Mouse (Mus musculus) layer of hippocampus, adult 18-20 months (tissue): Measurements from ENCODE around the gene Gdf11. TPM values are rescaled to one million over a fixed set of nuclear protein-coding genes. Genes with fewer than 3 reads are reported as not detected.

ENCODE experiments used
- DNase-seq, 2 experiments: peaks; one replicate each; pipeline ENCODE4 v3.0.0; 2022; ENCODE audit warnings: low spot score in 2 of 2
- total RNA-seq, 2 experiments: library from RNA; stranded (reverse); gene quantifications; 2 replicates each; pipeline ENCODE4 v1.2.3; 2021

Gdf11 gene
- total RNA-seq, 2 experiments from 2014 or later: 18.2 to 18.9 TPM

- DNase-seq: peak in 1 of 2 experiments; percentile 71
These were observed 4.6 kb upstream of the Gdf11 start for GRCm38 (mm10) chr10:128895952-128896693.

GRCm38 (mm10) chr10:128895437-128895836, 3.9 kb upstream of the Gdf11 start:
- DNase-seq: peak; percentile 63 to 94

- no peak for DNase-seq
These were observed 728 bp upstream of the Gdf11 start for GRCm38 (mm10) chr10:128892246-128892645.

GRCm38 (mm10) chr10:128890383-128891295, 879 bp downstream of the Gdf11 start:
- DNase-seq: no peak

GRCm38 (mm10) chr10:128889846-128890245, 1.7 kb downstream of the Gdf11 start:
- no peak for DNase-seq

- DNase-seq: no peak
These were observed 2.3 kb downstream of the Gdf11 start for GRCm38 (mm10) chr10:128888941-128889827.

GRCm38 (mm10) chr10:128882067-128882466, 9.5 kb downstream of the Gdf11 start:
- no peak for DNase-seq

GRCm38 (mm10) chr10:128878811-128879210, 12.7 kb downstream of the Gdf11 start:
- no peak for DNase-seq

GRCm38 (mm10) chr10:128878291-128878690, 13.2 kb downstream of the Gdf11 start:
- DNase-seq: no peak

- no peak for DNase-seq
These were observed 21.2 kb downstream of the Gdf11 start for GRCm38 (mm10) chr10:128870341-128870740.

- no peak for DNase-seq
These were observed 25.0 kb downstream of the Gdf11 start for GRCm38 (mm10) chr10:128866518-128866917.

GRCm38 (mm10) chr10:128866042-128866441, 25.5 kb downstream of the Gdf11 start:
- no peak for DNase-seq

GRCm38 (mm10) chr10:128861176-128861575, 30.3 kb downstream of the Gdf11 start:
- no peak for DNase-seq

- no peak for DNase-seq
These were observed 41.2 kb downstream of the Gdf11 start for GRCm38 (mm10) chr10:128850339-128850738.

- no peak for DNase-seq
These were observed 43.1 kb downstream of the Gdf11 start for GRCm38 (mm10) chr10:128848426-128848825.

GRCm38 (mm10) chr10:128846664-128847063, 44.9 kb downstream of the Gdf11 start:
- no peak for DNase-seq

GRCm38 (mm10) chr10:128845516-128845915, 46.0 kb downstream of the Gdf11 start:
- DNase-seq: peak in 1 of 2 experiments; percentile 40

- no peak for DNase-seq
These were observed 48.3 kb downstream of the Gdf11 start for GRCm38 (mm10) chr10:128843260-128843659.

- DNase-seq: no peak
These were observed 50.9 kb downstream of the Gdf11 start for GRCm38 (mm10) chr10:128840612-128841011.

- DNase-seq: no peak
These were observed 52.1 kb downstream of the Gdf11 start for GRCm38 (mm10) chr10:128839434-128839833.

GRCm38 (mm10) chr10:128837400-128837799, 54.1 kb downstream of the Gdf11 start:
- DNase-seq: no peak
